Mouse (Mus musculus): ENCODE measurements around the gene Ica1. TPM values are rescaled to one million over a fixed set of nuclear protein-coding genes. Genes with fewer than 3 reads are reported as not detected.

The Ica1 gene
- polyA plus RNA-seq, 1 experiment from 2014 or later = 15.6 TPM

DNA sequence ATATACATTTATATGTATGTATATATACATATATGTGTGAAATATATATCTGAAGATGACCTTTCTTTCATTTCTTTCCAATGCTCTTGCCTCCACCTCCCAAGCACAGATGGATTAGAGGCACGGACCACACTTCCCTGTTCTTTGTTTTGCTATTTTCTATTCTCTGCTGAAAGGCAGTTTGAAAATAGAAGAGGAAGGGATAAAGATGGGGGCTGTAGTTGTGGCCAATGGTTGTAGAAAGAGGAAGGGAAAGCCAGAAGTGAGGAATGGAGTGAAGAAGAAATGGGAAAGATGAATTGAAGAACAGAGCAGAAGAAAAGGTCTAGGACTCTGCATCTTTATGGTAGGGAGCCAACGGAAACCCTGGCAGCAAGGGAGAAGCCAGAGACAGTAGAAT is 122.8 kb downstream of the Ica1 start:
- no peak for ATAC-seq (ENCODE audit: insufficient number of reproducible peaks, low FRiP score, low TSS enrichment, low read depth)
- Histone ChIP-seq H3K4me2 (no peak overlapping the region), H3K9me3 (no peaks in the 10 kb centered on the region), H3K27me3 (no peaks in the 10 kb centered on the region), H3K27ac (no peak overlapping the region), H3K4me3 (no peak overlapping the region), H3K4me1 (no peaks in the 10 kb centered on the region), H3K9ac (no peak overlapping the region), H3K36me3 (no peaks in the 10 kb centered on the region; the same call in 1 of the 2 replicates)
- 89% methylated on average over 2 of the region's 2 CpGs for WGBS

DNA sequence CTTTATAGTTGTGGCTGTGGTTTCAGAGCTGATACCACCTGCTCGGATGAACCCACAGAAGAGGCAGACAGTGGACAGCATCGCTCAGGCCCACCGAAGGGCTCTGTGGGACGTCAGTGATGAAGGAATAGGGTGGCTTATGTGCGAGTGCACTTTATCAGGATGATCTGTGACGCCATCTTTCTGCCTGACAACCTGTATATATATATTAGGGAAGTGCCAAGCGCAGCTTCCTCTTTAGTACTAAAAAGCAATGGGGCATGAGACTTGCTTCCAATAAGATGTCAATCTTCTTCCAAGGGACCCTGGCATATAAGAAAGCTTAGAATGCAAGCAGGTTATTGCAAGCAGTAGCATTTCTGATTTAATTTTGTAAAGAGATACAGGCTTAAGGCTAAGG is 127.9 kb downstream of the Ica1 start:
- no peaks in the 10 kb centered on the region for H3K27me3 ChIP-seq
- H3K9me3 ChIP-seq = no peaks in the 10 kb centered on the region
- H3K4me1 ChIP-seq = 0 out of 2 replicates have a peak, but pooled peaks cover 4% of the 10 kb centered on the region
- WGBS = 88% methylated on average over 7 of the region's 7 CpGs
- no peak overlapping the region for H3K27ac ChIP-seq
- H3K4me2 ChIP-seq = no peak overlapping the region
- ATAC-seq (ENCODE audit: insufficient number of reproducible peaks, low FRiP score, low TSS enrichment, low read depth) = no peak
- H3K36me3 ChIP-seq = no peaks in the 10 kb centered on the region; the same call in 1 of the 2 replicates
- no peak overlapping the region for H3K4me3 ChIP-seq
- no peak overlapping the region for H3K9ac ChIP-seq

DNA sequence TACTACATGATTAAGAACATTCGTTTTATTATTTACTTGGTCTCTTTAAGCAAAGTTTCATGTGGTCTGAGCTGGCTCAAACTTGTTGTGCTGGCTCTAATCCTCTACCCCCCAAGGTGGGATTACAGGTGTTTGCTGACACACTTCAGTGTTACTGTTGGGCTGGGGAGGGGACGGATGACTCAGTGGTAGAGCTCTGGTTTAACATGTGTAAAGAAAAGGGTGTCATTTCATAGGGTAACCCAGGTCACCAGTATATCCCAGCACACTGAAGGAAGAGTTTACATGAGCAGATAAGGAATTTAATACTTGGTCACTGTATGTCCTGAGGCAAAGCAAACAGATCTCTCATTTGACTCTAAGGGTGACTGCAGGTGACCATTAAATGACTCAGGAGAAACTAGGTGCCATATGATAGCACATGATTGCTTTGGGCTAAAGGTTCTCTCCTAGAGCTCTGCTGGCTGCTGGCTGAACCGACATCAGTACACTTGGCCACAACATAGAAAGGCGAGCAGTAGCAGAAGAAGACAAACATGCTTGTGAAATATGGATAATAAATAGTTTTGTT is 128.9 kb downstream of the Ica1 start:
- no peak for ATAC-seq (ENCODE audit: insufficient number of reproducible peaks, low FRiP score, low TSS enrichment, low read depth)
- no peak overlapping the region for H3K27ac ChIP-seq

DNA sequence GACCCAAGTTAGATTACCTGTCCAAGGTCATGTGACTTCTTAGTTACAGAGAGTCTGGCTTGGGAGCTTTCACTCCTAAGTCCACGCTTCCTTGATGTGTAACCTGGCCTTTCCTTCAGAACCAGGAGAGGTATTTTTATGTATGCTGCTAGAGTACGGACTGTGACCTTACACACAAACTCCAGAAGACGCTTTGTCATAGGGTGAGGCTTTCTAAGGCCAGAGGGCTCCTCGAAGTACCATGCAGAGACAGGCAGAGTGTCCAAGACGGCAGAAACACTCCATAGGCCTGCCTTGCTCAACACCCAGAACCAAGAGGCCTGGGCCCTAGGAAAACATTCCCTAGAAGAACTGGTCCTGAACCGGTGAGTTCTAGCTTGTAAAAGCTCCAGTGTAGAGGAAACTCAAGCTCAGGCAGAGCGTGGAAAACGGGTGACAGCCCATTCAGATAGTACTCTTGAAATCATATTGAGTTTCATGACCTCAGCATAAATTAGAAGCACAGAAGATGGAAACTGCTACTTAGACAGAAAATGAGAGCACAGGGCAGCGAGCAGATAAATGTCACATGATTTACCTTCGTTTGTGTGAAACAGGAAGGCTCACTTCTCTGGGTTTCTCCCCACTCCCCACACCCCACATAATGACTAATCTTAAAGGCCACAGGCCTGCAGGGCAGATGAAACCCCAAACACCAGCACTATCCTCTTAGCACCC is 129.9 kb downstream of the Ica1 start:
- H3K27me3 ChIP-seq = no peaks in the 10 kb centered on the region
- 68% methylated on average over 10 of the region's 10 CpGs for WGBS
- no peaks in the 10 kb centered on the region for H3K9me3 ChIP-seq
- H3K4me3 ChIP-seq = no peak overlapping the region
- H3K4me2 ChIP-seq = no peak overlapping the region
- H3K27ac ChIP-seq = no peak overlapping the region
- H3K36me3 ChIP-seq = no peaks in the 10 kb centered on the region; the same call in 1 of the 2 replicates
- H3K4me1 ChIP-seq = peaks cover 10% of the 10 kb centered on the region
- H3K9ac ChIP-seq = no peak overlapping the region
- ATAC-seq (ENCODE audit: insufficient number of reproducible peaks, low FRiP score, low TSS enrichment, low read depth) = no peak

More for the DNA sequence above, 128.9 kb downstream of the Ica1 start:
- Histone ChIP-seq H3K9me3 (no peaks in the 10 kb centered on the region), H3K9ac (no peak overlapping the region), H3K4me2 (no peak overlapping the region), H3K4me1 (peaks cover 10% of the 10 kb centered on the region), H3K27me3 (no peaks in the 10 kb centered on the region), H3K36me3 (no peaks in the 10 kb centered on the region; the same call in 1 of the 2 replicates), H3K4me3 (no peak overlapping the region)
- 52% methylated on average over 4 of the region's 4 CpGs for WGBS

DNA sequence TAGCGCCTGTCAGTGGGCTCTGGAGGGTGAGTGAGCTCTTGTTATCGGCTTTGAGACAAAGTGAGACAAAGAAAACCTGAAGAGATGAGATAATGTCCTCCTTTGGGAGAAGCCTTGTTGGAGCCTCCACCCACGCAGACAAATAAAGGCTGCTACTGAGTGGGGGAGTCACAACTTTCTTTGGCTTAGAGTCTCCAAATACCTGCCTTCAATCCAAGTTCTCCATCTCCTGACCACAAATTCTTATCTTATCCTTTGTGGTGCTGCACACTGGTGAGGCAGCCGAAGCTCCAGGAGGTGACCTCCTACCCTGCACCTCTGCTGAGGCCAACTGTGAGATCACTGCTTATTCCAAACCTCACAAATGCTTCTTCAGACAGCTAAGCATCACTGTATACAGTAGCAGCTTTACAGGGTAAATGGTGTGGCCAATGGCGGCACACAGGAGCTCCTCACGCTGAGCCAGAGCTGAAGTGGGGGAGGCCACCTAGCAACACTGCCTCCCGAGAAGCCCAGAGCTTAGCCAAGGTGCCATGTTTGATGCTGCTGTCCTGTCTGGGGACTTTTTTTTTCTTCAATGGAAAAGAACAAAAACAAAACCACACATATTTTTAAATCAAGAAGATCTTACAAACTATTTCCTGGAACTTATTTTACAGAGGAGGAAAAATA is 130.6 kb downstream of the Ica1 start:
- H3K4me2 ChIP-seq = no peak overlapping the region
- H3K36me3 ChIP-seq = no peaks in the 10 kb centered on the region; the same call in 1 of the 2 replicates
- H3K27ac ChIP-seq = no peak overlapping the region
- H3K4me1 ChIP-seq = peaks cover 10% of the 10 kb centered on the region
- WGBS = 76% methylated on average over 7 of the region's 7 CpGs
- no peak overlapping the region for H3K9ac ChIP-seq
- ATAC-seq (ENCODE audit: insufficient number of reproducible peaks, low FRiP score, low TSS enrichment, low read depth) = no peak
- no peaks in the 10 kb centered on the region for H3K9me3 ChIP-seq
- H3K27me3 ChIP-seq = no peaks in the 10 kb centered on the region
- H3K4me3 ChIP-seq = no peak overlapping the region

DNA sequence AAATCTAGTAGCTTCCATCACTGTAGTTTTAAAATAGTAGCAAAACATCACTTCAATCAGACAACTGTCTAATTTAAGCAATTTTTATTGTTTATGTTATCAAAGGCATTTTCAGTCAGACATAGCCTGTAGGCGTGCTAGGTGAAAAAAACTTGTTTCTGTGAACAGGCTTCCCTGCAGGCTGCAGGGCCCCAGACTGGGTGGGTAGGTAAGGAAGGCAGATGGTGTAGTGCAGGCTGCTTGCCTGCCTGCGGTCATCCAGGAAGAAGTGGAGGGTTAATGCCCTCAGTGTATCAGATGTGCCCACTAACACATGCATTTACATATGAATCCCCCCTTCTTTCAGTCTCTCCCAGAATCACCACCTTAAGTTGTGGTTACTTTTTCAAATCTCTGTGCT is 132.6 kb downstream of the Ica1 start:
- ATAC-seq (ENCODE audit: insufficient number of reproducible peaks, low FRiP score, low TSS enrichment, low read depth) = no peak
- Histone ChIP-seq H3K9me3 (no peaks in the 10 kb centered on the region), H3K27me3 (no peaks in the 10 kb centered on the region), H3K4me3 (no peak overlapping the region), H3K9ac (no peak overlapping the region), H3K4me1 (peaks cover 10% of the 10 kb centered on the region), H3K27ac (no peak overlapping the region), H3K4me2 (no peak overlapping the region), H3K36me3 (no peaks in the 10 kb centered on the region)
- 54% methylated on average over 2 of the region's 2 CpGs for WGBS

DNA sequence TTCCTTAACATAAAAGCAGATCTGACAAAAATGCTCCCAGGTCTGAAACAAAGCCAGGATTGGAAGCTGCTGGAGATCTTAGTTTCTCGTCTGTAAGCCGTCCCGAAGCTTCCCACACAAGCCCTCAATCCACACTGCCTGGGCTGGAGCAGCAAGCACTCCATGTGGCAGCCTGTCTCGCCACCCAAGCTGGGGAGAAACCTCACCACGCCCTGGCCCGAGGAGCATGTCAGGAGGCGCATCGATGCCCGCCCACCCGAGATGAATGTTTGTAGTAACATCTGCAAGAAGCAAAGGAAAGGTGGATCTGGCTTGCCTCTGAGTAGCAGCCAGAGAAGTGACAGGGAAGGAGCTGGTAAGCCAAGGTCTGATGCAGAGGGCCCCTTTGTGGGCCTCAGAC is 133.6 kb downstream of the Ica1 start:
- no peak for ATAC-seq (ENCODE audit: insufficient number of reproducible peaks, low FRiP score, low TSS enrichment, low read depth)
- H3K27ac ChIP-seq = peak overlapping the region; percentile 67
- H3K4me2 ChIP-seq = no peak overlapping the region
- no peak overlapping the region for H3K9ac ChIP-seq
- no peak overlapping the region for H3K4me3 ChIP-seq
- H3K9me3 ChIP-seq = no peaks in the 10 kb centered on the region
- WGBS = 59% methylated on average over 10 of the region's 10 CpGs
- H3K36me3 ChIP-seq = no peaks in the 10 kb centered on the region
- H3K4me1 ChIP-seq = peaks cover 10% of the 10 kb centered on the region
- H3K27me3 ChIP-seq = no peaks in the 10 kb centered on the region

DNA sequence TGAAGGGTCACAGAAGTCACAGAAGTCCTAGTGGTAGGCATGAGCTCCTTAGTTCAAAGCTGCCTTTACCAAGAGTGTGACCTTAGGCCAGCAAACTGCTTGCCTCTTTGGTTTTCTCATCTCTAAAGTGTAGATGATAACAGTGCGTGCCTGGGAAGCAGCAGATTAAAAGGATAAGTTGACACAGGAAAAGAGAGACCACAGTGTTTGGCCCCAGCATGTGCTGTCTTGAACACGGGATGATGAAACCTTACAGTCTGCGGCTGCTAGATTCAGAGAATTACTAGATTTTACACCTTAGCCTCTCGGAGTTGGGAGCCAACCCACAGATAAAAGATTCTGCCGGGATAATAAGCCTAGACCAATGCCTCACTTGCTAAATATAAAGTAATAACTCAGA is 137.4 kb downstream of the Ica1 start:
- Histone ChIP-seq H3K27me3 (no peaks in the 10 kb centered on the region), H3K4me1 (peaks cover 7% of the 10 kb centered on the region), H3K9ac (no peak overlapping the region), H3K9me3 (no peaks in the 10 kb centered on the region), H3K36me3 (no peaks in the 10 kb centered on the region), H3K27ac (no peak overlapping the region), H3K4me3 (no peak overlapping the region), H3K4me2 (no peak overlapping the region)
- WGBS = 87% methylated on average over 5 of the region's 5 CpGs
- no peak for ATAC-seq (ENCODE audit: insufficient number of reproducible peaks, low FRiP score, low TSS enrichment, low read depth)

DNA sequence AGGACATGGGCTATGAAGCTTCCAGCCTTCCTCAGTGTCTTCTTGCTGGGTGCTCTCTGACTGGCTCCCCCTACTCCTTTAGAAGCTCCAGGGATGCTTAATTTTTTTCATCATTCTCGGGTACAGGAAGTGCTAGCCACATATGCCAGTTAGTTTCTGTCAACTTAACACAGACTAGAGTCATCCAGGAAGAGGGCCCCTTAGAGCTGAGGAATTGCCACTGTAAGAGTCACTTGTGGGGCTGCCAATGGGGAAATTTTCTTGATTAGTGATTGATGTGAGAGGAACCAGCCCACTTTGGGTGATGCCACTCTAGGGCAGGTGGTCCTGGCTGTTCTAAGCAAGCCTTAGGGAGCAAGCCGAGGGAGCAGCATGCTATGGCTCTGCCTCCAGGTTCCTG is 138.8 kb downstream of the Ica1 start:
- no peaks in the 10 kb centered on the region for H3K4me1 ChIP-seq
- 72% methylated on average over 2 of the region's 2 CpGs for WGBS
- no peaks in the 10 kb centered on the region for H3K36me3 ChIP-seq
- no peaks in the 10 kb centered on the region for H3K27me3 ChIP-seq
- no peak for ATAC-seq (ENCODE audit: insufficient number of reproducible peaks, low FRiP score, low TSS enrichment, low read depth)
- no peak overlapping the region for H3K9ac ChIP-seq
- no peaks in the 10 kb centered on the region for H3K9me3 ChIP-seq
- H3K4me3 ChIP-seq = no peak overlapping the region
- H3K4me2 ChIP-seq = no peak overlapping the region
- H3K27ac ChIP-seq = no peak overlapping the region

DNA sequence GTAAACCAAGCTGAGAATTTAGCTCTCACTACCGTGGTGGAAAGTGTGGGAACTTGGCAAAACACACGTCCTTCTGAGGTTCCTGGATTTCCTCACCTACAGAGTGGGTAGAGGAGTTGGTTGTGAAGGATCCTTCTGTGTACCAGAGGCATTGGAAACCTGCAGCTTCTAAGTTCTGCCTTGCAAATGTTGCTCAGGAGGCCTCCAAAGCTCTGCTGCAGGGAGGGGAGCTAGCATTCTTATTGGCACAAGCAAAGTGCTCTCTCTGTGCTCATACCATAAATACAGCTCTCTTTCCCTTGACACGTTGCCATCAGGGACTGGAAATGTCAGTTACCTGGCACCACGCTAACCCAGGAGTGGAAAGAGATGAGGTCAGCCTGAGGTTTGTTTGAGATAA is 139.4 kb downstream of the Ica1 start:
- no peaks in the 10 kb centered on the region for H3K36me3 ChIP-seq
- H3K27me3 ChIP-seq = no peaks in the 10 kb centered on the region
- ATAC-seq (ENCODE audit: insufficient number of reproducible peaks, low FRiP score, low TSS enrichment, low read depth) = 0 out of 2 replicates have a peak, but pooled peaks have one; percentile 30
- 0 out of 2 replicates have a peak, but pooled peaks cover 3% of the 10 kb centered on the region for H3K4me1 ChIP-seq
- WGBS = 67% methylated on average over 4 of the region's 4 CpGs
- no peak overlapping the region for H3K4me2 ChIP-seq
- no peak overlapping the region for H3K4me3 ChIP-seq
- no peak overlapping the region for H3K27ac ChIP-seq
- H3K9me3 ChIP-seq = no peaks in the 10 kb centered on the region
- H3K9ac ChIP-seq = no peak overlapping the region

DNA sequence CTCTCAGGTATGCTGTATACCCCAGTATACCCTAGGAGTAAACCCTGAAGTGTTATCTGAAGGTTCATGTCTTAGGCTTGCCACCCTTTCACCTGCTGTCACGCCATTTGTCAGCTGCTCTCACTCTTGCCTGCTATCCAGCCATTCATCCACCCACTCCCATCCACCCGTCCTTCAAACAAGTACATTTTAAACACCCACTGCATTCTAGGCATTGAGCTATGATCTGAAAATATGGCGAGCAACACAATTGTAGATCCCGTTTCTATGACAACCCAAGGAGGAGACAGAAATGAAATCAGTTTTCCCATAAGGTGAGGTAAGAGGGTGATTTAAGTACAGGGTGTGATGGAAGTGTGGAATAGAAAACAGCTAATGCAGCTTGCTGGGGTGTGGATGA is 140.2 kb downstream of the Ica1 start:
- Histone ChIP-seq H3K4me1 (0 out of 2 replicates have a peak, but pooled peaks cover 3% of the 10 kb centered on the region), H3K9me3 (no peaks in the 10 kb centered on the region), H3K27ac (no peak overlapping the region), H3K9ac (no peak overlapping the region), H3K27me3 (no peaks in the 10 kb centered on the region), H3K36me3 (no peaks in the 10 kb centered on the region), H3K4me2 (no peak overlapping the region), H3K4me3 (no peak overlapping the region)
- WGBS = 92% methylated on average over 4 of the region's 4 CpGs
- no peak for ATAC-seq (ENCODE audit: insufficient number of reproducible peaks, low FRiP score, low TSS enrichment, low read depth)

DNA sequence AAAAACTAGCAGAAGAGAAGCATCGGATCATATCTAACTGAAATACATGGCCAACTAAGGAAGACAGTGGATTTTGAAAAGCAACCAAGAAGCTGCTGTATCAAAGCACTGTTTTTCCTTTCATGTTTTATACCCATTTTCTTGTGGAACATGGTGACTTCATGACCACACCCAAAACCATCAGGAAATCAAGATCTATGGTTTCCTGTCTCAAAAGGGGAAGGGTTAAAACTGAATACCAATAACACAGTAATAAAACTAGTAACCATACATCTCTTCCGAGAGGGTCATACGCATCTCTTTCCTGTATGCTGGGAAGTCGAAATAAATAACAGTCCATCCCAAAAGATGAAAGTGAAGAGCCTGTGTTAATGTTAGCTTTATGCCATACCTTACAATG is 145.6 kb downstream of the Ica1 start:
- H3K9ac ChIP-seq = no peak overlapping the region
- 0 out of 2 replicates have a peak, but pooled peaks cover 3% of the 10 kb centered on the region for H3K4me1 ChIP-seq
- no peak overlapping the region for H3K27ac ChIP-seq
- H3K4me3 ChIP-seq = no peak overlapping the region
- no peak overlapping the region for H3K4me2 ChIP-seq
- 90% methylated on average over 4 of the region's 4 CpGs for WGBS
- ATAC-seq (ENCODE audit: insufficient number of reproducible peaks, low FRiP score, low TSS enrichment, low read depth) = no peak
- H3K36me3 ChIP-seq = no peaks in the 10 kb centered on the region
- H3K9me3 ChIP-seq = no peaks in the 10 kb centered on the region
- H3K27me3 ChIP-seq = no peaks in the 10 kb centered on the region
